Mouse (Mus musculus) stomach, postnatal 0 days (tissue): ENCODE data around the gene Snf8.

Experiments used
- CTCF ChIP-seq: IDR thresholded peaks from 2 replicates; pipeline ENCODE4 v1.5.1; 2016; ENCODE audit warnings: antibody characterized with exemption, low read depth, mild to moderate bottlenecking, moderate library complexity
- EP300 ChIP-seq: optimal IDR thresholded peaks from 2 replicates; pipeline ENCODE3; 2016; ENCODE audit warnings: antibody characterized with exemption

GRCm38 (mm10) chr11:96046028-96046427, 11.3 kb downstream of the Snf8 start:
- TF ChIP-seq EP300 (no peak), CTCF (no peak)
